ENCODE assay signal across 9 mouse cellular contexts in genomic region chr8:87943651-87944091, GRCm38 (mm10). TPM values are rescaled to one million over a fixed set of nuclear protein-coding genes. Genes with fewer than 3 reads are reported as not detected.
DNase-seq lines count a peak whose midpoint lies in the region; ATAC-seq and TF ChIP-seq lines count a peak whose summit lies in the region.
"Had no signal": no experiment of that assay in that cellular context is flagged by ENCODE, and none has a peak within 500 bp of the region (broad histone marks: within the 10 kb centered on the region; RNA-seq: fewer than 3 reads in every experiment).

No protein-coding gene starts in this region.

- no peaks in the 10 kb centered on the region for H3K9me3 ChIP-seq in forebrain, embryonic 15.5 days
- no peaks in the 10 kb centered on the region for H3K9me3 ChIP-seq in liver, embryonic 12.5 days (replicated peaks)
- H3K9me3 ChIP-seq in stomach, postnatal 0 days (ENCODE audit: control insufficient read depth, low read length), result no peaks in the 10 kb centered on the region

- TF ChIP-seq CTCF in layer of hippocampus, adult 2 months (conservative IDR thresholded peaks at IDR 0.05), result no peak
- no peak for TF ChIP-seq CTCF in stomach, postnatal 0 days (IDR thresholded peaks at IDR 0.05; ENCODE audit: low read depth)

- H3K4me2 ChIP-seq in forebrain, embryonic 15.5 days (replicated peaks), result peak overlapping the region; percentile 90
- H3K4me2 ChIP-seq in liver, embryonic 12.5 days, result peak overlapping the region; percentile 69
- peak overlapping the region; percentile 92 for H3K4me2 ChIP-seq in stomach, postnatal 0 days (replicated peaks; ENCODE audit: low read depth)

- peak overlapping the region; percentile 59 for H3K4me3 ChIP-seq in layer of hippocampus, adult 2 months
- H3K4me3 ChIP-seq in forebrain, embryonic 15.5 days, result peak overlapping the region; percentile 45
- peak overlapping the region; percentile 47 for H3K4me3 ChIP-seq in liver, embryonic 12.5 days
- peak overlapping the region; percentile 36 for H3K4me3 ChIP-seq in stomach, postnatal 0 days (ENCODE audit: low read depth, low read length)

- WGBS in forebrain, embryonic 15.5 days, result 4% methylated on average over 42 of the region's 42 CpGs
- 4% methylated on average over 42 of the region's 42 CpGs for WGBS in liver, embryonic 12.5 days (ENCODE audit: insufficient replicate concordance)
- WGBS in stomach, postnatal 0 days, result 13% methylated on average over 42 of the region's 42 CpGs

- peaks cover 21% of the 10 kb centered on the region for H3K4me1 ChIP-seq in forebrain, embryonic 15.5 days
- H3K4me1 ChIP-seq in liver, embryonic 12.5 days, result peaks cover 13% of the 10 kb centered on the region
- peaks cover 9% of the 10 kb centered on the region; the same call in 1 of the 2 replicates for H3K4me1 ChIP-seq in stomach, postnatal 0 days (replicated peaks; ENCODE audit: control insufficient read depth, insufficient read depth)

- no peak for DNase-seq in layer of hippocampus, adult 2 months (ENCODE audit: low spot score in 2 of 2)
- DNase-seq in layer of hippocampus, adult 18-20 months (ENCODE audit: low spot score in 2 of 2), result no peak
- peak; percentile 47 for DNase-seq in cerebellum, adult 8-10 months
- no peak for DNase-seq in stomach, postnatal 0 days (ENCODE audit: low spot score)

- ATAC-seq in forebrain, embryonic 15.5 days (replicated peaks), result no peak
- ATAC-seq in liver, embryonic 12.5 days, result peak; percentile 38
- ATAC-seq in stomach, postnatal 0 days (ENCODE audit: low FRiP score, low TSS enrichment), result peak; percentile 27; the same call in 1 of the 2 replicates
- no peak for ATAC-seq in erythroid progenitor cell, adult 5-6 weeks (replicated peaks; ENCODE audit: low FRiP score, poor library complexity, severe bottlenecking)
- no peak for ATAC-seq in activated CD4-positive, CD25-positive, alpha-beta regulatory T cell, adult 4 months

- H3K36me3 ChIP-seq in forebrain, embryonic 15.5 days, result no peaks in the 10 kb centered on the region
- H3K36me3 ChIP-seq in liver, embryonic 12.5 days, result no peaks in the 10 kb centered on the region
- no peaks in the 10 kb centered on the region for H3K36me3 ChIP-seq in stomach, postnatal 0 days (ENCODE audit: control insufficient read depth, insufficient read depth, low read length)

- H3K27ac ChIP-seq in layer of hippocampus, adult 2 months, result peak overlapping the region; percentile 72
- no peak overlapping the region for H3K27ac ChIP-seq in forebrain, embryonic 15.5 days (replicated peaks)
- no peak overlapping the region for H3K27ac ChIP-seq in liver, embryonic 12.5 days
- no peak overlapping the region for H3K27ac ChIP-seq in stomach, postnatal 0 days (replicated peaks)
- H3K27ac ChIP-seq: macrophage had no signal

- H3K27me3 ChIP-seq in forebrain, embryonic 15.5 days, result no peaks in the 10 kb centered on the region
- peaks cover 31% of the 10 kb centered on the region for H3K27me3 ChIP-seq in liver, embryonic 12.5 days (replicated peaks)
- no peaks in the 10 kb centered on the region for H3K27me3 ChIP-seq in stomach, postnatal 0 days (ENCODE audit: control insufficient read depth, insufficient read depth, low read length)

- TF ChIP-seq EP300 in stomach, postnatal 0 days (optimal IDR thresholded peaks at IDR 0.05), result no peak

- H3K9ac ChIP-seq in forebrain, embryonic 15.5 days (replicated peaks), result peak overlapping the region; percentile 53
- peak overlapping the region; percentile 22; the same call in 1 of the 2 replicates for H3K9ac ChIP-seq in liver, embryonic 12.5 days
- peak overlapping the region; percentile 63 for H3K9ac ChIP-seq in stomach, postnatal 0 days (ENCODE audit: low read length)

RNA-seq across cellular contexts. Expression of gene Zfp423, which starts 15.7 kb away (rescaled TPM):
- total RNA-seq in layer of hippocampus, adult 2 months (2021), result 10 to 100 TPM; 24.0 to 26.6 TPM
- 10 to 100 TPM; 37.0 to 42.7 TPM for total RNA-seq in layer of hippocampus, adult 18-20 months (2021)
- 17.7 and 19.6 TPM in 2 replicates for polyA plus RNA-seq in forebrain, embryonic 15.5 days (2015; fragmentation: Nextera tagmentation; extraction: Ambion mirVana)
- 2.1 and 2.5 TPM in 2 replicates for polyA plus RNA-seq in liver, embryonic 12.5 days (2016; fragmentation: Nextera tagmentation; extraction: Ambion mirVana)
- polyA plus RNA-seq in stomach, postnatal 0 days (2015; fragmentation: Nextera tagmentation; extraction: Ambion mirVana), result 2.6 and 2.8 TPM in 2 replicates
- 0.42 TPM in 1 of 2 replicates, not detected in the other for total RNA-seq in erythroid progenitor cell, adult 5-6 weeks (2015; ENCODE audit: low replicate concordance)
- total RNA-seq in erythroid progenitor cell, adult 5-6 weeks (2017; ENCODE audit: low replicate concordance), result not detected in 2 replicates
- not detected for polyA plus RNA-seq in activated CD4-positive, CD25-positive, alpha-beta regulatory T cell, adult 4 months (2017; shearing (Covaris generic))
- polyA plus RNA-seq: macrophage had no signal

Comparison
In these comparisons a context has a peak if more than half of its experiments do, and no peak if none do; other contexts are left out.
1. ATAC-seq: peak in liver, embryonic 12.5 days (single experiment) and stomach, postnatal 0 days (single experiment); none in forebrain, embryonic 15.5 days (single experiment), erythroid progenitor cell, adult 5-6 weeks (single experiment) and activated CD4-positive, CD25-positive, alpha-beta regulatory T cell, adult 4 months (single experiment).
2. Peak in every context shown above with its lines, with median percentiles within 50 percentile points of each other: H3K4me3 ChIP-seq, H3K4me2 ChIP-seq and H3K9ac ChIP-seq.